Mouse (Mus musculus): Measurements from ENCODE around the gene Chil1. TPM values are rescaled to one million over a fixed set of nuclear protein-coding genes. Genes with fewer than 3 reads are reported as not detected.
A peak's percentile ranks its signal among the peaks of the same experiment; 100 is the strongest.

The Chil1 gene
- total RNA-seq (2021) = 1 to 10 TPM in 1 of 2 experiments, under 1 TPM in 1; 0.91 to 1.7 TPM
- long read RNA-seq, experiment 1, partial matches to known transcripts = 0 of 1 reads
- long read RNA-seq, experiment 1, other reads (novel, unspliced or antisense) = 0 of 1 reads
- long read RNA-seq, experiment 2, partial matches to known transcripts = 4 of 9 reads
- long read RNA-seq, experiment 2, other reads (novel, unspliced or antisense) = 1 of 9 reads

DNA sequence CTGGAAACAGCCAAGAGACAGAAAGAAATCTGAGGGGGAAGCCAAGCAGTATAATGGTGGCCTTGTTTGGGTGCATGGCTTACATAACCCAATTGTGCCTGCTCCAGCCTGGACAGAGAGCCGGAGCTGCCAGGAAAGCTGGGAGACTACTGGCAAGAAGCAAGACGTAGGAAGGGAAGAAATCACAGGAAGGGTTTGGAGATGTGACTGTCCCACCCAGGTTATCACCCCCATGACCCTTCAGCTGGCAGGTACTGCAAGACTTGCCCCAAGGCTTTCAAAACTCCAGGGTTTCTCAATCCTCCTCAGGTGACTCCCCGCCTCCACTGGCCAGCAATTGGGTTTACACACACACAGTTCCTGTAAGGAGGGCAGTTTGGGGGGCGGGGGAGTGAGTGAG, at the start of gene Chil1:
TSS of gene Chil1 (plus strand) at position 152 of the 400 bp plus-strand sequence.
- DNase-seq = peak; percentile 40

DNA sequence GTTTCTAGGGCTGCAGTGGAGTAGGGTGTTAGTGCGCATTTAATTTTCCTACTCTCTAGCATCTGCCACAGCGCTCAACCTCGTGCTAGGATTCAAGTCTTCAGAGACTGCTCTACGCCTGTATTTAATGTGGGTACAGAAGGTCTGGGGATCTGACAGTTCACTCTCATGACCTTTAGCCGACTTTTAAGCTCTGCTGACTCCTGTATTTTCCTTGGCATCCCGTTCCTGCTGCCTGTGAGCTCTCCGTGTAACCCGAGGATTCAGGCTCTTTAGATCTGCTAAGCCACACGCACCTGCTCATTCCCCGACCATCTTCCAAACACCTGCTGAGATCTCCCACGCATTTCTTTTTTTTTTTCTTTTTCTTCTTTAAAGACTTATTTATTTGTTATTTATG, 48.7 kb upstream of the Chil1 start:
- peak; percentile 51 for DNase-seq

DNA sequence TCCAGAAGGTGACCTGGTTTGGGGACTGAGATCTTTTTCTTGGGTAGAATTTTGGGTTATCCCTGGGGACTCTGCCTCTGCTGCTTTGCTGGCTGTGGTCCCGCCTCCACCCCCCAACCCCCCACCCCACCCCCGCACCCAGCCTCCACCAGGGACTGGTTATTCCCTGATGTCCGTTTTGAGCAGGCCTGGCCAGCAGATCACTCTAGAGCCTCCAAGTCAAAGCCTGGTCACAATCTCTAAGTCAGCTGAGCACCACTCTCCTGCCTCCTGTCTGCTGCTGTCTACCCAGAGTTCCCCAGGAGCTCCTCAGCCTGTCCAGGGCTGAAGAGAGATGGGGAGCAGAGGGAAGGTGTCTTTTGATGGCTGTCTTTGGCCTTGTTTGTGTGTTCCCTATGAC, 45.6 kb upstream of the Chil1 start:
- DNase-seq = no peak

DNA sequence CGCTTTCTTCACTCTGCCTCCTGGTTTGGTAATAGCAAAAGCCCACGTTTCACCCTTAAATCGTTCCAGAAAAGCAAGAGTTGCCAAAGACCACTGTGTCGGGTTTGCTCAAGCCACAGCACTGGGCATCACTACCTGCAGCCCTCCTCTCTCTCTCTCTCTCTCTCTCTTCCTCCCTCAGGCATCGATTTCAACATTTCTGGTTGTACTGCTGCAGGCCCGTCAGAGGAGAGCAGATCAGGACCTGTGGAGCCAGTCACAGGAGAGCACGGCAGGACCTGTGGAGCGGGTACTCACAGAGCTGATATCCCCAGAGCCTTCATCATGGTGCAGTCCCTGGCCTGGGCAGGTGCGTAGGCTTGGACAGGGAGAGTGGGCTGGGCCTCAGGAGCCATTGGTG, 43.6 kb upstream of the Chil1 start:
- DNase-seq = no peak

DNA sequence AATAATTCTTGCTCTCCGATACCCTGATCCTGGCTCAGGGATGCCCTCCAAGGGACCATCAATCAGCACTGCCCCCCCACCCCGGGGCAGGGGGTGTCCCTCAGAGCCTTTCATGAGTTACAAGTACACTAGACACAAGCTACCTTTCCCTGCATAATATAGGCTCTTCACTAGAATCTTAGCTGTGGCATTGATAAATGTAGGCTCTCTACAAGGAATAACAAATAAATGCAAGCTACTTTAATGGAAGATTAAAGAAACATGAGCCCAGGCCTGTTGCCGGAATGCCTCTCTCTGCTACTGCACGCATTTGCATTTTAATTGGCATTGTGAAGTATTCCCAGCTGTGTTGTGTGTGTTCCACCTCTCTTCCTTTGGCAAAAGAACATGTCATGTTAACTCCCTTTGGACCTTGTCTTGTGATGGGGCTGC, 39.6 kb upstream of the Chil1 start:
- no peak for DNase-seq

DNA sequence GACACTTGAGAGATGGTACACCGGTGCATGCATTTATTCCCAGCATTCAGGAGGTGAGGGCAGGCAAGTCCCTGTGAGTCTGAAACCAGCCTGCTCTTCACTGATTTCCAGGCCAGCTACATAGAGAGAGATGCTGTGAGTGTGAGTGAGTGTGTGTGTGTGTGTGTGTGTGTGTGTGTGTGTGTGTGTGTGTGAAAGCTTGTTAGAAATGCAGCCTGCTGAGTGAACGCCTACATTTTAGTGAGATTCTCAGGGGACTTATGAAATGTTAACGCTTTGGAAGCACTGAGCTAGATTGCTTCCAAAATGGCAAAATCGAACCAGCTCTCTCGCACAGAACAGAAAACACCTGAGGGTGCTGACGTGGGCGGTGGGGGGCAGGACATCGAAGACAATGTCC, 35.9 kb upstream of the Chil1 start:
- no peak for DNase-seq

DNA sequence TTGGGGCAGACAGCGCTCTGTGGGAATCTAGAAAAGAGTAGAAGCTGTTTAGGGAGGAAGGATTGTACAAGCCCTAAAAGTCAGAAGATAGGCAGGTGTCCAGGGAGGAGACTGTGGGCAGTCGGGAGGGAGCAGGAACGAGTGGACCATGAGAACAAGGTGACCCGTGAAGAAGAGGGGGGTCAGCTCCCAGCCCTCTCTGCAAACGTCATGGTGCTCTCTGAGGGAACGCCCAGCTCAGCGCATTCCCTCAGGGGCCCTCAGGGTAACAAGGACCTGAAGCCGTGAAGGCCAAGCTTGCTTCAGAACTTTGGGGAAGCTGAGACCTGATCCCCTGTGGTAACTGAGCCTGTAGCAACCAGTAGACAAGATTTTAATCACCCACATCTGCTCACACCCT, 31.9 kb upstream of the Chil1 start:
- no peak for DNase-seq

DNA sequence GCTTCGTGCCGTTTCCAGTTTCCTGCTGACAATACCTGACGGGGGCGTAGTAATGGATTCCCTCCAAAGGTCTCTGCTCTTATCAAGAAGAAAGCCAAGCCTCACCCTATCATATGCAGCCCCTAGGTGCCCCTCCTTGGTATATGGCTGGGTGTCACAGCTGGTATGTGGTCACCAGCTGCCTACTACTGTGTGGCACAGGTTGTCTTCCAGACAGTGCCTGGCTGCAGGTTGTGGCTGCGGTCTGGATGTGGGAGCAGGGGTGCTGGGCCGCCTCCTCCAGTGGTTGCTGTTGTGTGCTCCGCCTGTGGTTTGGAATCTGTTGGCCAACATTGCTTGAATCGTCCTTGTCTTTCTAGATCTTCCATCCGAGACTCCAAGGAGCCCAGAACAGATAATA, 31.2 kb upstream of the Chil1 start:
- DNase-seq = no peak

DNA sequence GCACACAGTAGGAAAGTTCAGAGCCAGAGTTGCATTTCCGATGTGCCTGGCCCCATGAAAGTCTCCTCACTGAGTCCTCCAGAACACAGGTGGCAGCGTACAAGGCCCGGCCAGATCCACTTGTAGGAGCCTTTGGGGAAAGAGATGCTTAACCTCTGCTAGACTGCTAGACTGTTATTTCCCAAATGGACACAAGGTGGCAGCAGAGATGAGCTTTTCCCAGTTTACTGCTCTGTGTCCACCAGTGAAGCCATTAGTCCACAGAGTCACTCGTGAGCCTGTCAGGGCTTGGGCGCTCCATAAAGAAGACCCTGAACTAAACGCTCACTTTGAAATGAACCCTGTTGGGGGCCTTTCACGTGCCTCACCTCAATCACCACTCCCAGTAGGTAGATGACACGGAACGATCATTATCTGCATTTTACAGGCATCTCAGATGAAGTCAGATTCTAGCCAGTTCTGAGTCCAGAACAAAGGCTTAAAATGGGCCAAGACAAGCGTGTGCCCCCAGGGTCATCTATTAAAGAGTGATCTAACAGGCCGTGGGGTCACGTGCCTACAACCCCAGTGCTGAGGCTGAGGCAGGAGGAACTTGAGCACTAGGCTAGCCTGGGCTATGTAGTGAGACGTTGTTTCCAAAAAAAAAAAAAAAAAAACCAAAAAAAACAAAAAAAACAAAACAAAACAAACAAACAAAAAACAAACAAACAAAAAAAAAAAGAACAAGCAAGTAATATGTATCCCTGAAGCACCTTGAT, 30.1 kb upstream of the Chil1 start:
- DNase-seq = peak; percentile 65

DNA sequence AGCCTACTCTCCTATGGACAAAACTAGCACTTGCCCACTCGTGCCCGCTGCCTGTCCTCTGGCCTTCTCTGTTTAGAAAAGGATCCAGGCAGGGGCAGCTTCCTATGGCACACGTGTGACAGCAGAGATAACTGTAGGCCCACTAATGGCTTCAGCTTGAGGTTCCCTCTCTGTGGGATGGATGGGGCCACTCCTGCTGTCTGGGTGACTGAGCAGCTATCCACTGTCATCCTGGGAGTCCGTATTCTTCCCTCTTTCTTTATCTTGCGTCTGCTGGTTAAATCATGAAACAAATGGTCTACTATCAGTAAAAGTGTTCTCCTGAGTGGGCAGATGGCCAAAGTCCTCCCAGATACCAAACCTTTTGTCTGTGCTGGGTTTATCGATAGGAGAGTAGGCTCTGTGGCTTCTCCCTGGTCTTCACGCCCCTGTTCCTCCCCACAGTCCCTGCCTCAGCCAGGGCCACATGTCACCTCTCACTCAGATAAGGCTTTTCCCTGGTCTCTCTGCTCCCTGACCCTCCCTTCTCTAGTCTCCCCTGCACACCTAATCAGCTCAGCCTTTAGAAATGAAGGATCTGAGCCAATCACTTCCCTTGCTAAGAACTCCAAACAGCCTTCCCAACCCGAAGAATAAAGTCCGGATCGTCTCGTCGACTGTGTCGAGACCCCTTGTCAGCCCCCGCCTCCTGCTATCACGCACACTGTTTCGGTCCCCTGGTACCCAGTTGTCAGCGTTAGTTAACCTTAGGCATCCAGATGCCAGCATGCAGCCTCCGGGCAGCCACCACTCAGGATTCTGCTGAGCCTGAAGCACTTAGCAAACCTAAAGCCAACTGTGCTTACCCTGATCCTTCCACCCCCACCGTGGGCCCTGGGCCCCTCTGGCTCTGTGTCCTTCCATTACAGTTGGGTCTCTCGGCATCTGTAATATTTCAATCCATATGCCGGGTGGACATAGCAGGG, 29.1 kb upstream of the Chil1 start:
- no peak for DNase-seq

DNA sequence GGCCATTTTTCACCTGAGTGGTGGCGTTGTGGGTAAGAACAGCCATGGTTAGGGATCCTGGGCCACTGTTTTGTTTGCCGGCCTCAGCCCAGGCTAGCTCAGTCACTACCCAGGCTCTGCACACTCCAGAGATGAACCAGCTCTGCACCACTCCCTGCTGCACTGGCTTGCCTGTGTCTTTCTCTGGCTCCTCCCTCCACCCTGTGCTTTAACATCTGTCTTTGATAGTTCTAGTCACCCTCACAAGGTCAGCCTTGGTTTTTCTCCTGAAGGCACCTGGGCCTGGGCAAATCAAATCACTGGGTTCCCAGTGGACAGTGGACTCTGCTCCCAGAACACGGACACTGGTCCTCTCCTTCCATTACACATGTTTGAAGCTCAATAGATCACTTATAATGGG, 27.9 kb upstream of the Chil1 start:
- no peak for DNase-seq

DNA sequence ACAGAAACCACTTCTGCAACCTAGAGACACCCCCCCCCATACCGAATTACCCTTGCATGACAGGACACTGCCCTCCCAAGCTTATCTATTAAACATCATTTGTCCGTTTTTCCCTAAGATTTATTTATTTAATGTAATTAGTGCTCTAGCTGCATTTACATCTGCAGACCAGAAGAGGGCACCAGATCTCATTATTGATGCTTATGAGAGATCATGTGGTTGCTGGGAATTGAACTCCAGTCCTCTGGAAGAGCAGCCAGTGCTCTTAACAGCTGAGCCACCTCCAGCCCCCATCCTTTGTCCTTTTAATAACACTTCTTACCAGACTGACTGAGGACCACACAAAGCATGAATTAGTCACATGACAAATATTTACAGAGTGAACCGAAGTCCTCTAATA, 27.3 kb upstream of the Chil1 start:
- no peak for DNase-seq

DNA sequence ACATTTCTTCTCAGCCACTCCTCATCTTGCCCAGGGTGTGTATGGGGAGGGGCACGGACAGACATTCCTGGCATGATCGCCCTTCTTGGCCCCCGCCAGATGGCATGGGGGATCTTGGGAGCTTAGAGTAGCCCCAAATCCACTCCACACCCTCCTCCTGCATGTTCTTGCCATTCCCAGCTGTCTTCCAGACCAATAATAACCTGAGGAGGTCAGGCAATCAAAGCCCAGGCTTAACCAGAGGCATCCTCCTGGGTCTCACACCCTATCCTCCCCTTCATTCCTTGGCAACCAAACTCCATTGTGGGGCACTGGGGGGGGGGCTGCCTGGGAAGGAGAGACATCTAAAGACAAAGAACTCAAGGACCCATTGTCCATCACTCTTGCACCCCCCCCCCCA, 21.6 kb upstream of the Chil1 start:
- no peak for DNase-seq

DNA sequence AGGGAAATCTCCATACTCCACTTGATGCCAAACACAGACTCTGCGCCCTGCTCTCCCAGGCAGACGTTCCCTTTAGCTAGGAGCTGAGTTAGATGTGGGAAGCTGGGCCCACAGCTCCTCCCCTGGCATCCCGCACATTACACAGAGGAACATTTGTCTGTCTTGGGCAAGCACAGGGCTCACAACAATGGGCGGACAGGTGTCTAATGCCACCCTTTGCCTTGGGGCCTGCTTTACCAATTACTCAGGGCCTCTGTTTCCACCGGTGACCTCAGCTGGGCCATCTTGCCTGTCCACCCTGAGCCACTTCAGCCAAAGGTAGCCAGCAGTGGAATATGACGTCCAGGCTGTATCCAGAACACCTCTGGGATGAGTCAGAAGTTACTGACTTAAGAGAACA, 20.6 kb upstream of the Chil1 start:
- no peak for DNase-seq

DNA sequence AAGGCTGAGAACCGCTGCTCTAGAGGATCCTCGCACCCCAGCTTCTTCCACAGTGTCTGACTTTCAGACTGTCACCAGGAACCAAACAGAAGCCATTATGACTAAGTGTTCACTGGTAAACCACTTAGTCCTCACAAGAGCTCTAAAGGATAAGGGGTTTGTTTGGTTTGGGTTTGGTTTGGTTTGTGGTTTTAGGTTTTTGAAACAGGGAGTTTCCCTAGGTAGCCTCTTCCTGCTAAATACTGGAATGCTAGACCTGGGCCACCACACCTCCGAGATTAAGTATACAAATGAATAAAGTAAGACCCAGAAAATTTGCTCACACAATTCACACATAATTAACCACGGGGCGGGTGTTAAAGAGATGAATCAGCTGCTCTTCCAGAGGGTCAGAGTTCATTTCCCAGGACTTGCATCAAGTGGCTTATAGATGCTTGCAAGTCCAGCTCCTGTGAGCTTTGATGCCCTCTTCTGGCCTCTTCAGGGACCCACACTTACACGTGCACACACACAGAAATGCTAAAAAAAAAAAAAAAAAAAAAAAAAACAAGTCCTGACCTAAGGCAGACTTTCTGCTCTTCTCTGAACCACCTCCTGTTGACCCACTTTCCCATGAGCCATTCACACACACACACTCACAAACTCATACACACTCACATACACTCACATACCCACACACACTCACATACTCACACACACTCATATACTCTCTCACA, 19.3 kb upstream of the Chil1 start:
- DNase-seq = no peak

DNA sequence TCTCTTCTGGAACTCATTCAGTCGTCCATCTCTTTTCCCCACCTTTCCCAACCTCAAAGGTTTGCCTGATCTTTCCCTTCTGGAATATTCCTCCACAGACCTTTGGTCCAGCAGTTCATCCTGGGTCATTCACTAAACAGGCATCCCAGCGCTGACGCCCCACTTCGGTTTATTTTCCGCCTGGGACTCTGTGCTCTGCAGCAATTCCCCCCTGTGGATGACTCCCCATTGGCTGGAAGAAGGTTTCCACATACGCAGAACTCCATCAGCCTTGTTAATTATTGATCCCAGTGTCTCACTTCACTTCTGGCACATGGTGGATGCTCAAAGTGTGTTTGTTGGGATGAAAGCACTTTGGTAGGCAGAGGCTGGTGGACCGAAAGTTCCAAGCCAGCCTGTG, 18.5 kb upstream of the Chil1 start:
- DNase-seq = no peak

DNA sequence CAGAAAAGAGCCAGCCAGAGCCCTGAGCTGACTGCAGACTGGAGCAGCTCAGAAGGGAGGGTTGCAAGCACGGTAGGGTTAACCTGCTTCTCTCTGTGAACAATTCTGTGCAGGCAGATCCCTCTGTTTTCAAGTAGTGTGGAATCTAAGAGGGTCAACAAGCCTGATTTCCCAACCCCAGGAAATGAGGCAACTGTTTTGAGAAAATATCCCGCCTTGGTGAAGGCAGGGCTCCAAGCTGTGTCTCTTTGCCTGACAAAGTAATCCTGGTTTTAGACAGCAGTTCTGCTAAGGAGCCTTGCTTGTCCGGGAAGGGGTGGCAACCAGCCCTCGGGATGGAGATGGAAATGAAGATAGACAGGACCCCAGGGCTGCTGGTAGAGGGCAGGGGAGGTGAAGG, 17.5 kb upstream of the Chil1 start:
- DNase-seq = no peak

DNA sequence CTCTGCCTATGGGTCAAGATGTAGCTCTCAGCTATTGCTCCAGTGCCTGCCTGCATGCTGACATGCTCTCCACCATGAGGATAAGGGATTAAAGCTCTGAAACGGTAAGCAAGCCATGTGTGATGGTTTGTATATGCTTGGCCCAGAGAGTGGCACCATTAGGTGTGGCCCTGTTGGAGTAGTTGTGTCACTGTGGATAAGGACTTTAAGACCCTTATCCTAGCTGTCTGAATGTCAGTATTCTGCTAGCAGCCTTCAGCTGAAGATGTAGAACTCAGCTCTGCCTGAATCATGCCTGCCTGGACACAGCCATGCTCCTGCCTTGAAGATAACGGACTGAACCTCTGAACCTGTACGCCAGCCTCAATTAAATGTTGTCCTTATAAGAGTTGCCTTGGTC, 15.4 kb upstream of the Chil1 start:
- no peak for DNase-seq

DNA sequence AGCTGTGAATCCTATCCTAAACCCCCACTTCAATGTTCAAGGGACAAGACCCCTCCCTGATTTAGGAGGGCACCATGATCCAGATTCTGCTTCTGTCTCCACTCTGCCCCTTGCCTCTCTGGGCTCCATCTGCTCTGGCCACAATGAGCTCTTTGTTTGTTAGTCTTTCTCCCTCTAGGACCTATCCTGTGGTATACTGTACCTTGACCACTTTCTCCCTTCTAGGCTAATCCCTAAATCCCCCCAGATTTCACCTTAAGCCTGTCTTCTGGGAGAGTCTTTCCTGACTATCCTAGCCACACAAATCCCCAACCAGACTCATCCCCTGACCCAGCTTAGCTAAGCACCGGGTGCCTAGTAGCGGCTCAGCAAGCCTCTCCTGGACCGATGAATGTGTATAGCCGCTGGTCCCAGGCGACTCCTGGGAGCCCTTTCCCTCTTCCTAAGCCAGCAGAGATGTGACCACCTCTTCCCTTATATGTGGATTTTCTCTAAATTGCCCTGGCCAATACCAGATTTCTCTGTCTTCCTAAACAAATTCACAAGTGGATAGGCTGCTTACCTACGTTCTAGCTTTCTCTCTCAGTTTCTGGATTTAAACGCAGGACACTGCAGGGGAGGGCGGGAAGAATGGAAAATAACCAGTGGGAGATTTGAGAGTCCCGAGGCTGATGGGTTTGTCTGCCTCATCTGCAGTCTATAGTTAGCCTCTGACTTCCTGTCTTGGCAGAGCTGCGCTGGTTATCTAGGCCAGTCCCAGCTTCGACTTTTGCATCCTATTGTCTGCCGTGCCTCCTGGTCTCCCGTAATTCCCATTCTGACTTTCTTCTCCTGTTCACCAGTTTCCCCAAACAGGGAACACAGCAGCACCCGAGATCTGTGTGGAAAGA, 14.3 kb upstream of the Chil1 start:
- DNase-seq = no peak

DNA sequence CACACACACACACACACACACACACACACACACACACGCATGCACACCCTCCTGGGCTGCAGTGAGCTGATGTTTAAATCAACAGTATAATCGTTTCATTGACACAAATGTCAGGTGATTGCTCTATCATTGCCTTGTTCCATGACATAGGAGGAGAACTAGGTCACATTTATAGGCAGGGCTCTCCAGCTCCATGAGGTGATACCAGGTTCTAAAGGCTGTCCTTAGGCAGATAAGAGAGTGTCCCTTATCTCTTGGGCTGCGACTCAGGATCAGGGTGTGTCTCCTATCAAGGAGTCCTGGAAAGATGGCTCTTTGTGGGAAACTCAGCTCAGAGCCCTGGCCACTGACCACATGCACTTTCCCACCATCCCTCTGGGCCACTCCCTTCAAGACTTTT, 13.4 kb upstream of the Chil1 start:
- no peak for DNase-seq

DNA sequence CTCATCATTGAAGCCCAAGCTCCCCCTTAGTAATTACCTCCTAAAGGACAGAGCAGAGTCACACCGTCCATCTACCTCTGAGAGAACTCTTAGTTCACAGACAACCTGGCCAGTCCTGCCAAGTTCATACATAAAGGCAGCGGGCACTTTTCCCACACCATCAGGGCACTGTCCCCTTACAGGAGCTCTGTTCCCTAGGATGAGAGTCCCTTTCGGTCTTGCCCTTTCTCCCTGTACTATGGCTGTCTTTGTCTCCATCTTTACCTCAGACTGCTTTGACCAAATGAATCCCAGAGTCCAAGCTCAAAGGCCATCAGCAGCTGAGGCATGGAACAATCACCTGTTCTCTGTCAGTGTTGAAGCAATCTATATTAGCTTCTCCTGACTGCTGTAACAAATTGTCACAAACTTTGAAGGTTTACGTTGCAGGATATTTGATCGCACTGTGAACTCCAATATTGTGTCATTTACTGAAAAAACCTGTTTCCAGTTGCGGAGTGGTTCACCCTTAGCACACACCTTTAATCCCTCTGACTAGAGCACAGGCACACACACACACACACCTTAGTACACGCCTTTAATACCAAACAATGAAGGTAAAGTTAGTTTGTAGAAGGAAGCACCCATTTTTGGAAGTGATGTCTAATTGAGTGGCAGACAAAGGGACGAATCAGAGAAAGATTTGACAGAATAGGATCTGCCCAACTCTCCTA, 12.8 kb upstream of the Chil1 start:
- no peak for DNase-seq

All from gastrocnemius, postnatal 25 days (tissue).